ENCODE assay signal across 36 mouse cellular contexts in genomic region chr6:42364607-42365006, GRCm38 (mm10). TPM values are rescaled to one million over a fixed set of nuclear protein-coding genes. Genes with fewer than 3 reads are reported as not detected.
"Had no signal": no experiment of that assay in that cellular context is flagged by ENCODE, and none has a peak within 500 bp of the region (broad histone marks: within the 10 kb centered on the region; RNA-seq: fewer than 3 reads in every experiment).

No protein-coding gene starts in this region.

- ATAC-seq: forebrain, embryonic 13.5 days; forebrain, embryonic 14.5 days; forebrain, embryonic 15.5 days; forebrain, embryonic 16.5 days; forebrain, postnatal 0 days had no signal

- DNase-seq: cerebellum, adult 2 months; cerebellum, adult 8-10 months; cerebellum, adult 9-10 months; cerebellum, adult 9-11 months; cerebellum, postnatal 10 days; cerebellum, postnatal 14 days; cerebellum, postnatal 36 days; embryo, embryonic 11 days; forebrain, postnatal 0 days; gastrocnemius, adult 2 months; gastrocnemius, postnatal 10 days; gastrocnemius, postnatal 14 days; gastrocnemius, postnatal 25 days; gastrocnemius, postnatal 36 days; heart, adult 18-20 months; heart, adult 2 months had no signal

- H3K36me3 ChIP-seq: forebrain, embryonic 15.5 days had no signal

- H3K4me1 ChIP-seq: embryonic facial prominence, embryonic 12.5 days; embryonic facial prominence, embryonic 13.5 days; embryonic facial prominence, embryonic 15.5 days had no signal

- H3K4me2 ChIP-seq: embryonic facial prominence, embryonic 12.5 days; embryonic facial prominence, embryonic 13.5 days; embryonic facial prominence, embryonic 15.5 days; forebrain, embryonic 12.5 days; forebrain, embryonic 13.5 days; forebrain, embryonic 15.5 days had no signal

- H3K27me3 ChIP-seq: embryonic facial prominence, embryonic 12.5 days; embryonic facial prominence, embryonic 13.5 days; embryonic facial prominence, embryonic 15.5 days; forebrain, embryonic 12.5 days; forebrain, embryonic 13.5 days; forebrain, embryonic 15.5 days had no signal

- H3K4me3 ChIP-seq: embryonic facial prominence, embryonic 10.5 days; embryonic facial prominence, embryonic 12.5 days; embryonic facial prominence, embryonic 13.5 days; embryonic facial prominence, embryonic 15.5 days; erythroblast, embryonic 14.5 days; forebrain, embryonic 10.5 days; forebrain, embryonic 12.5 days; forebrain, embryonic 13.5 days; forebrain, embryonic 15.5 days; gastrocnemius, adult 2 months; heart, adult 2 months had no signal

- H3K9me3 ChIP-seq: embryonic facial prominence, embryonic 10.5 days; embryonic facial prominence, embryonic 12.5 days; embryonic facial prominence, embryonic 13.5 days; embryonic facial prominence, embryonic 15.5 days; forebrain, embryonic 10.5 days; forebrain, embryonic 12.5 days; forebrain, embryonic 13.5 days; forebrain, embryonic 15.5 days had no signal

RNA-seq across cellular contexts. Expression of gene Epha1, which starts 8.5 kb away (rescaled TPM):
- total RNA-seq: common myeloid progenitor, adult 5-6 weeks had no signal

RNA-seq across cellular contexts. Expression of gene Tas2r143, which starts 35.4 kb away (rescaled TPM):
- total RNA-seq: common myeloid progenitor, adult 5-6 weeks; forebrain, postnatal 0 days; gastrocnemius, adult 18-20 months; gastrocnemius, adult 2 months; gastrocnemius, adult 8-10 months; gastrocnemius, postnatal 10 days; gastrocnemius, postnatal 25 days; gastrocnemius, postnatal 36 days; heart, adult 18-20 months; heart, adult 2 months had no signal
- polyA plus RNA-seq: embryonic facial prominence, embryonic 10.5 days; embryonic facial prominence, embryonic 11.5 days; embryonic facial prominence, embryonic 12.5 days; embryonic facial prominence, embryonic 13.5 days; embryonic facial prominence, embryonic 14.5 days; embryonic facial prominence, embryonic 15.5 days; erythroblast, embryonic 14.5 days; forebrain, embryonic 10.5 days; forebrain, embryonic 11.5 days; forebrain, embryonic 12.5 days; forebrain, embryonic 13.5 days; forebrain, embryonic 14.5 days; forebrain, embryonic 15.5 days; forebrain, embryonic 16.5 days; forebrain, postnatal 0 days had no signal

RNA-seq across cellular contexts. Expression of gene Fam131b, which starts 40.2 kb away (rescaled TPM):
- total RNA-seq: common myeloid progenitor, adult 5-6 weeks; granulocyte monocyte progenitor cell, adult 5-6 weeks had no signal
- polyA plus RNA-seq: erythroblast, embryonic 14.5 days had no signal

RNA-seq across cellular contexts. Expression of gene Tas2r135, which starts 40.6 kb away (rescaled TPM):
- total RNA-seq: common myeloid progenitor, adult 5-6 weeks; forebrain, postnatal 0 days; gastrocnemius, adult 18-20 months; gastrocnemius, adult 2 months; gastrocnemius, adult 8-10 months; gastrocnemius, postnatal 10 days; gastrocnemius, postnatal 14 days; gastrocnemius, postnatal 25 days; gastrocnemius, postnatal 4 days; granulocyte monocyte progenitor cell, adult 5-6 weeks; heart, adult 18-20 months had no signal
- polyA plus RNA-seq: embryonic facial prominence, embryonic 10.5 days; embryonic facial prominence, embryonic 11.5 days; embryonic facial prominence, embryonic 12.5 days; embryonic facial prominence, embryonic 13.5 days; embryonic facial prominence, embryonic 14.5 days; embryonic facial prominence, embryonic 15.5 days; erythroblast, embryonic 14.5 days; forebrain, embryonic 10.5 days; forebrain, embryonic 11.5 days; forebrain, embryonic 12.5 days; forebrain, embryonic 13.5 days; forebrain, embryonic 14.5 days; forebrain, embryonic 15.5 days; forebrain, embryonic 16.5 days; forebrain, postnatal 0 days; gonadal fat pad, adult 2 months; heart, adult 2 months had no signal
